Mouse (Mus musculus) lung, adult 2 months (tissue): ENCODE results near the gene Fat3.

Experiments used
- CTCF ChIP-seq: fragments of 200-500 bp; IDR thresholded peaks from 2 replicates; pipeline ENCODE4 v1.5.1; 2011; ENCODE audit warnings: mild to moderate bottlenecking, low read length, control low read depth; ENCODE audit not compliant: insufficient read depth
- POLR2A ChIP-seq: fragments of 200-500 bp; IDR thresholded peaks from 2 replicates; pipeline ENCODE4 v1.6.1; 2011; ENCODE audit warnings: low read depth, mild to moderate bottlenecking, control low read depth, low read length, borderline replicate concordance; ENCODE audit errors: extremely low read depth

- TF ChIP-seq CTCF (no peak), POLR2A (no peak)
These were observed 10.9 kb upstream of the Fat3 start for GRCm38 (mm10) chr9:16512005-16512404.
